Mouse (Mus musculus): ENCODE results near the gene Vmac. TPM values are rescaled to one million over a fixed set of nuclear protein-coding genes. Genes with fewer than 3 reads are reported as not detected.

Vmac gene
- polyA plus RNA-seq, 1 experiment from 2014 or later = 17.7 TPM

DNA sequence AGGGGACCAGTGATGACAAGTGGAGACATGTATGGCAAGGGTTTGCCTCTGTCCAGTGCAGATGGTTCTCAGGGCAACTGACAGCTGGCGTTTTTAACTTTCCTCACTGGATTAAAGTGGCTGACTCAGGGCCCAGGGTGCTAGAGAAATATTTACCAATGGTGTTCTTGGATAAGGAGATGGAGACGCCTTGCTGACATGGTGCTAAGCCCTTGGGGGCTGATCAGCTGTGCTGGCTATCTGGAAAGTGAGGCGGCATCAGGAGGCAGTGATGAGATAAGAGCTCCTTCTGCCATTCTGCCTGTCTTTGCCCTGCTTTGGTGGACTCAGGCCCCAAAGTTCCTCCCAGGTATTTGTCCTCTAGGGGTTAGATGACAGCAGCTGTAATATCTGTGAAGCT, 34.9 kb downstream of the Vmac start:
- 0 out of 4 replicates have a peak overlapping the region, but pooled peaks of 1 of the 2 experiments have one; percentile 1 for H3K27ac ChIP-seq (replicated peaks in 1 of 2; ENCODE audit: control insufficient read depth in 1 of 2, insufficient read depth in 1 of 2, low read depth in 2 of 2, low read length in 2 of 2)
- H3K4me1 ChIP-seq (ENCODE audit: control insufficient read depth in 2 of 2, insufficient read depth in 2 of 2, low read length in 2 of 2) = peaks cover 6 to 35% of the 10 kb centered on the region in 2 experiments; a peak in 3 of 4 replicates
- H3K9me3 ChIP-seq (ENCODE audit: control insufficient read depth, low read length) = no peaks in the 10 kb centered on the region
- H3K27me3 ChIP-seq (ENCODE audit: control insufficient read depth, insufficient read depth, low read length) = no peaks in the 10 kb centered on the region
- no peak overlapping the region for H3K4me2 ChIP-seq (ENCODE audit: low read length)
- H3K4me3 ChIP-seq (ENCODE audit: control insufficient read depth in 1 of 2, insufficient read depth in 1 of 2, low read depth in 1 of 2, low read length in 2 of 2) = no peak overlapping the region
- peak overlapping the region; percentile 21; the same call in 1 of the 2 replicates for H3K9ac ChIP-seq (ENCODE audit: low read length)
- no peak for ATAC-seq (ENCODE audit: insufficient number of reproducible peaks, insufficient read depth, low FRiP score, low read depth)
- WGBS = 12% methylated on average over 3 of the region's 3 CpGs
- peaks cover 87% of the 10 kb centered on the region for H3K36me3 ChIP-seq (ENCODE audit: control insufficient read depth, insufficient read depth, low read length)

- no peak for ATAC-seq (ENCODE audit: insufficient number of reproducible peaks, insufficient read depth, low FRiP score, low read depth)
- H3K9me3 ChIP-seq (ENCODE audit: control insufficient read depth, low read length) = no peaks in the 10 kb centered on the region
- WGBS = 61% methylated on average over 4 of the region's 4 CpGs
- no peak overlapping the region for H3K4me2 ChIP-seq (ENCODE audit: low read length)
- H3K27me3 ChIP-seq (ENCODE audit: control insufficient read depth, insufficient read depth, low read length) = no peaks in the 10 kb centered on the region
- H3K4me1 ChIP-seq (ENCODE audit: control insufficient read depth in 2 of 2, insufficient read depth in 2 of 2, low read length in 2 of 2) = peaks cover 6 to 26% of the 10 kb centered on the region in 2 experiments; a peak in 3 of 4 replicates
- H3K27ac ChIP-seq (replicated peaks in 1 of 2; ENCODE audit: control insufficient read depth in 1 of 2, insufficient read depth in 1 of 2, low read depth in 2 of 2, low read length in 2 of 2) = no peak overlapping the region
- H3K36me3 ChIP-seq (ENCODE audit: control insufficient read depth, insufficient read depth, low read length) = peaks cover 87% of the 10 kb centered on the region
- H3K9ac ChIP-seq (ENCODE audit: low read length) = no peak overlapping the region
- no peak overlapping the region for H3K4me3 ChIP-seq (ENCODE audit: control insufficient read depth in 1 of 2, insufficient read depth in 1 of 2, low read depth in 1 of 2, low read length in 2 of 2)
Measured at GRCm38 (mm10) chr17:56681791-56682190, 36.0 kb downstream of the Vmac start.

GRCm38 (mm10) chr17:56673647-56674416, 44.0 kb downstream of the Vmac start:
- H3K27ac ChIP-seq (replicated peaks in 1 of 2; ENCODE audit: control insufficient read depth in 1 of 2, insufficient read depth in 1 of 2, low read depth in 2 of 2, low read length in 2 of 2) = peak overlapping the region in 1 of 2 experiments; percentile 66; a peak in 2 of 4 replicates
- peak overlapping the region; percentile 96 for H3K9ac ChIP-seq (ENCODE audit: low read length)
- peak overlapping the region; percentile 78 to 84 for H3K4me3 ChIP-seq (ENCODE audit: control insufficient read depth in 1 of 2, insufficient read depth in 1 of 2, low read depth in 1 of 2, low read length in 2 of 2)
- WGBS = 2% methylated on average over 35 of the region's 37 CpGs
- H3K4me2 ChIP-seq (ENCODE audit: low read length) = peak overlapping the region; percentile 87
- H3K27me3 ChIP-seq (ENCODE audit: control insufficient read depth, insufficient read depth, low read length) = no peaks in the 10 kb centered on the region
- peaks cover 6 to 20% of the 10 kb centered on the region in 2 experiments for H3K4me1 ChIP-seq (ENCODE audit: control insufficient read depth in 2 of 2, insufficient read depth in 2 of 2, low read length in 2 of 2)
- peaks cover 31% of the 10 kb centered on the region for H3K36me3 ChIP-seq (ENCODE audit: control insufficient read depth, insufficient read depth, low read length)
- no peak for ATAC-seq (ENCODE audit: insufficient number of reproducible peaks, insufficient read depth, low FRiP score, low read depth)
- H3K9me3 ChIP-seq (ENCODE audit: control insufficient read depth, low read length) = no peaks in the 10 kb centered on the region

DNA sequence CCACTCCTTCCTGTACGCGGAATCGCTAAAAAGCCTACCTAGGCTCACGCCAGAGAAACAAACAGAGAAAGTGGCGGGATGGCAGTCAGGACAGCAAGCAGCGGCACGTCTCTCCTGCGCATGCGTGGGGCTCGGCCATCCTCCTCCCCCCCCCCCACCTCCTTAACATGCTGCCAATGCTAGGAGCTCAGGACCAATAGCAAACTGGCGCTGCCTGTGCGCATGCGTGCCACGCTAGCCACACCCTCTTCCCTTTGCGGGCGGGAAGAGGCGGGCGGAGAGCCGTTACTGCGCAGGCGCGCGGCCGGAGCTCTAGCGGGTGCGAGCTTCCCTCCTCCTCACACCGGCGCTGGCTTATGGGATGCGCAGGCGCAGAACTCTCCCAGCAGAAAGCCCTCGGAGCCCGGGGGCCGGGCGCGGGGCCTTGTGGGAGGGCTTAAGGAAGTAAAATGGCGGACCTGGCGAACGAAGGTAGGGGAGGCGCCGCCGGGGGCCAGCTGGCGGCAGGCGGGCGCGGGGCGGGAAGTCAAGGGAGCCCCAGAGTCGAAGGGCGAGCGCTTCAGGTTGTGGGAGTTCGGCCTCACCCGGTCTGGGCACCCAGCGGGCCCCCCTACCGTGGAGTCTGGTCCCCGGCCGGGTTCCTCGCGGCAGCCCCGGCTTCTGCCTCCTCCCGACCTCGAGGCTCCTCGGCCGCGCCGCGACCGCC, 44.7 kb downstream of the Vmac start, which contains the start of gene Ranbp3:
Ranbp3 (plus strand) TSS at position 354 of the 706 bp plus-strand sequence.
- H3K9ac ChIP-seq (ENCODE audit: low read length) = peak within 1 kb of the TSS; percentile 96
- H3K36me3 ChIP-seq (ENCODE audit: control insufficient read depth, insufficient read depth, low read length) = peaks cover 27% of the 10 kb centered on the region
- H3K4me2 ChIP-seq (ENCODE audit: low read length) = peak within 1 kb of the TSS; percentile 87
- peak within 1 kb of the TSS; percentile 94 to 97 for H3K27ac ChIP-seq (replicated peaks in 1 of 2; ENCODE audit: control insufficient read depth in 1 of 2, insufficient read depth in 1 of 2, low read depth in 2 of 2, low read length in 2 of 2)
- peak within 1 kb of the TSS; percentile 78 to 84 for H3K4me3 ChIP-seq (ENCODE audit: control insufficient read depth in 1 of 2, insufficient read depth in 1 of 2, low read depth in 1 of 2, low read length in 2 of 2)
- H3K9me3 ChIP-seq (ENCODE audit: control insufficient read depth, low read length) = no peaks in the 10 kb centered on the region
- H3K27me3 ChIP-seq (ENCODE audit: control insufficient read depth, insufficient read depth, low read length) = peaks cover 2% of the 10 kb centered on the region; the same call in 1 of the 2 replicates
- WGBS = under 1% methylated on average over 58 of the region's 66 CpGs
- peaks cover 6 to 22% of the 10 kb centered on the region in 2 experiments for H3K4me1 ChIP-seq (ENCODE audit: control insufficient read depth in 2 of 2, insufficient read depth in 2 of 2, low read length in 2 of 2)
- peak; percentile 94 for ATAC-seq (ENCODE audit: insufficient number of reproducible peaks, insufficient read depth, low FRiP score, low read depth)

GRCm38 (mm10) chr17:56669766-56670165, 48.1 kb downstream of the Vmac start:
- no peak overlapping the region for H3K4me2 ChIP-seq (ENCODE audit: low read length)
- WGBS = 82% methylated on average over 8 of the region's 8 CpGs
- no peak overlapping the region for H3K9ac ChIP-seq (ENCODE audit: low read length)
- no peaks in the 10 kb centered on the region for H3K9me3 ChIP-seq (ENCODE audit: control insufficient read depth, low read length)
- H3K36me3 ChIP-seq (ENCODE audit: control insufficient read depth, insufficient read depth, low read length) = no peaks in the 10 kb centered on the region
- no peak for ATAC-seq (ENCODE audit: insufficient number of reproducible peaks, insufficient read depth, low FRiP score, low read depth)
- H3K27me3 ChIP-seq (ENCODE audit: control insufficient read depth, insufficient read depth, low read length) = peaks cover 8% of the 10 kb centered on the region; the same call in 1 of the 2 replicates
- no peak overlapping the region for H3K4me3 ChIP-seq (ENCODE audit: control insufficient read depth in 1 of 2, insufficient read depth in 1 of 2, low read depth in 1 of 2, low read length in 2 of 2)
- H3K27ac ChIP-seq (replicated peaks in 1 of 2; ENCODE audit: control insufficient read depth in 1 of 2, insufficient read depth in 1 of 2, low read depth in 2 of 2, low read length in 2 of 2) = no peak overlapping the region
- H3K4me1 ChIP-seq (ENCODE audit: control insufficient read depth in 2 of 2, insufficient read depth in 2 of 2, low read length in 2 of 2) = peaks cover 6 to 11% of the 10 kb centered on the region in 2 experiments

- H3K9me3 ChIP-seq (ENCODE audit: control insufficient read depth, low read length) = no peaks in the 10 kb centered on the region
- H3K27me3 ChIP-seq (ENCODE audit: control insufficient read depth, insufficient read depth, low read length) = peaks cover 8% of the 10 kb centered on the region; the same call in 1 of the 2 replicates
- H3K9ac ChIP-seq (ENCODE audit: low read length) = peak overlapping the region; percentile 64
- no peak for ATAC-seq (ENCODE audit: insufficient number of reproducible peaks, insufficient read depth, low FRiP score, low read depth)
- WGBS = 3% methylated on average over 31 of the region's 31 CpGs
- H3K27ac ChIP-seq (replicated peaks in 1 of 2; ENCODE audit: control insufficient read depth in 1 of 2, insufficient read depth in 1 of 2, low read depth in 2 of 2, low read length in 2 of 2) = no peak overlapping the region
- H3K4me1 ChIP-seq (ENCODE audit: control insufficient read depth in 2 of 2, insufficient read depth in 2 of 2, low read length in 2 of 2) = peaks cover 11 to 13% of the 10 kb centered on the region in 2 experiments; a peak in 3 of 4 replicates
- H3K36me3 ChIP-seq (ENCODE audit: control insufficient read depth, insufficient read depth, low read length) = no peaks in the 10 kb centered on the region
- peak overlapping the region; percentile 33 to 47 for H3K4me3 ChIP-seq (ENCODE audit: control insufficient read depth in 1 of 2, insufficient read depth in 1 of 2, low read depth in 1 of 2, low read length in 2 of 2)
- peak overlapping the region; percentile 74 for H3K4me2 ChIP-seq (ENCODE audit: low read length)
Measured at GRCm38 (mm10) chr17:56668384-56669144, 49.3 kb downstream of the Vmac start.

DNA sequence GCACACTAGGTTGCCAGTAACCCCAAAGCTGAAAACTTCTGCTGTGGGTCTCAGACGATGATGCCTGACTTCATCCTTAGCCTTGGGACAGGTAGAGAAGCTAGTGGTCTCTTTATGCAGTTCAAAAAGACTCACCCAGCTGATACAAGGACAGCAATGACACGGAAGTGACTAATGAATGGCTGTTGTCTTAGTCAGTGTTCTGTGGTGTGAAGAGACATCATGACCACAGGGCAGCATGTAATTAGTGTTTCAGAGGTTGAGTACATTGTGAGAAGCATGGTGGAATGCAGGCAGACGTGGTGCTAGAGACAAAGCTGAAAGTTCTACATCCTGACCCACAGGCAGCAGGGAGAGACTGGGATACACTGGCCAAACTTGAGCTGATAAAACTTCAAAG, 50.2 kb downstream of the Vmac start:
- ATAC-seq (ENCODE audit: insufficient number of reproducible peaks, insufficient read depth, low FRiP score, low read depth) = no peak
- Histone ChIP-seq H3K4me3 (ENCODE audit: control insufficient read depth in 1 of 2, insufficient read depth in 1 of 2, low read depth in 1 of 2, low read length in 2 of 2) (no peak overlapping the region), H3K9ac (ENCODE audit: low read length) (no peak overlapping the region), H3K4me2 (ENCODE audit: low read length) (no peak overlapping the region), H3K9me3 (ENCODE audit: control insufficient read depth, low read length) (no peaks in the 10 kb centered on the region), H3K4me1 (ENCODE audit: control insufficient read depth in 2 of 2, insufficient read depth in 2 of 2, low read length in 2 of 2) (peaks cover 11 to 12% of the 10 kb centered on the region in 2 experiments; a peak in 3 of 4 replicates), H3K27me3 (ENCODE audit: control insufficient read depth, insufficient read depth, low read length) (peaks cover 8% of the 10 kb centered on the region; the same call in 1 of the 2 replicates), H3K27ac (replicated peaks in 1 of 2; ENCODE audit: control insufficient read depth in 1 of 2, insufficient read depth in 1 of 2, low read depth in 2 of 2, low read length in 2 of 2) (no peak overlapping the region), H3K36me3 (ENCODE audit: control insufficient read depth, insufficient read depth, low read length) (no peaks in the 10 kb centered on the region)
- 62% methylated on average over 3 of the region's 3 CpGs for WGBS
